Mouse (Mus musculus) lung, adult 2 months (tissue): ENCODE data around the gene Myh11.

ENCODE experiments used
- CTCF ChIP-seq: fragments of 200-500 bp; IDR thresholded peaks from 2 replicates; pipeline ENCODE4 v1.5.1; 2011; ENCODE audit warnings: mild to moderate bottlenecking, low read length, control low read depth; ENCODE audit not compliant: insufficient read depth
- POLR2A ChIP-seq: fragments of 200-500 bp; IDR thresholded peaks from 2 replicates; pipeline ENCODE4 v1.6.1; 2011; ENCODE audit warnings: low read depth, mild to moderate bottlenecking, control low read depth, low read length, borderline replicate concordance; ENCODE audit errors: extremely low read depth

- TF ChIP-seq CTCF (no peak), POLR2A (peak; percentile 95)
Observed at GRCm38 (mm10) chr16:14158936-14159745, 132.0 kb downstream of the Myh11 start.
